Mouse (Mus musculus) hindbrain, postnatal 0 days (tissue): ENCODE measurements around the gene Nudt16l1. TPM values are rescaled to one million over a fixed set of nuclear protein-coding genes. Genes with fewer than 3 reads are reported as not detected.
A peak's percentile ranks its signal among the peaks of the same experiment; 100 is the strongest.

Experiments
- ATAC-seq: fragments of 200-750 bp; cut with Nextera tagmentation; 2 replicates; pipeline ENCODE4 v1.8.0; 2017; ENCODE audit warnings: mild to moderate bottlenecking, moderate TSS enrichment, moderate library complexity
- DNase-seq: peaks from one replicate; pipeline ENCODE4 v3.0.0-alpha.2; 2015; ENCODE audit warnings: low spot score
- H3K27ac ChIP-seq: fragments of 300-500 bp; sonication (generic); 2 replicates; pipeline ENCODE4 v1.5.1; 2014; ENCODE audit warnings: mild to moderate bottlenecking
- H3K27me3 ChIP-seq: fragments of 300-500 bp; sonication (generic); 2 replicates; pipeline ENCODE4 v1.6.1; 2014; ENCODE audit warnings: low read length, mixed read lengths; ENCODE audit not compliant: insufficient read depth
- H3K36me3 ChIP-seq: fragments of 300-500 bp; sonication (generic); 2 replicates; pipeline ENCODE4 v1.6.1; 2014; ENCODE audit warnings: low read length, mixed read lengths; ENCODE audit not compliant: insufficient read depth
- H3K4me1 ChIP-seq: fragments of 300-500 bp; sonication (generic); 2 replicates; pipeline ENCODE4 v1.6.1; 2014; ENCODE audit warnings: antibody characterized with exemption, low read length, mixed read lengths; ENCODE audit not compliant: insufficient read depth
- H3K4me2 ChIP-seq: fragments of 300-500 bp; sonication (generic); 2 replicates; pipeline ENCODE4 v1.6.1; 2014; ENCODE audit warnings: low read depth, mild to moderate bottlenecking, low read length, moderate library complexity, mixed read lengths
- H3K4me3 ChIP-seq: fragments of 300-500 bp; sonication (generic); 2 replicates; pipeline ENCODE4 v1.5.1; 2014; ENCODE audit warnings: low read length
- H3K9ac ChIP-seq: fragments of 300-500 bp; sonication (generic); replicated peaks from 2 replicates; pipeline ENCODE4 v1.6.1; 2014; ENCODE audit warnings: mild to moderate bottlenecking, low read length, moderate library complexity, mixed read lengths
- H3K9me3 ChIP-seq: fragments of 300-500 bp; sonication (generic); 2 replicates; pipeline ENCODE4 v1.6.1; 2016; ENCODE audit warnings: low read length, mixed read lengths
- CTCF ChIP-seq: IDR thresholded peaks from 2 replicates; pipeline ENCODE4 v1.5.1; 2016; ENCODE audit warnings: antibody characterized with exemption, control low read depth, low read depth
- WGBS: fragments of 180-500 bp; shearing (Covaris S2); extraction: QIAGEN DNeasy Blood & Tissue Kit; methylation state at CpG from one replicate; pipeline ENCODE4 v1.1.7; 2014; 5-methylcytosine and 5-hydroxymethylcytosine counted together
- polyA plus RNA-seq: library from polyadenylated mRNA; unstranded; fragments of >200 nt; fragmentation: Nextera tagmentation; extraction: Ambion mirVana; gene quantifications from 2 replicates; pipeline ENCODE4 v1.2.1, GENCODE M21; 2015
- total RNA-seq: library from RNA; depleted of rRNA; stranded (reverse); fragments of >200 nt; gene quantifications from 2 replicates; pipeline ENCODE4 v1.2.3, GENCODE M21; 2014

Gene Nudt16l1
- total and polyA plus RNA-seq, 2 experiments from 2014 or later, result 43.0 to 119 TPM

DNA sequence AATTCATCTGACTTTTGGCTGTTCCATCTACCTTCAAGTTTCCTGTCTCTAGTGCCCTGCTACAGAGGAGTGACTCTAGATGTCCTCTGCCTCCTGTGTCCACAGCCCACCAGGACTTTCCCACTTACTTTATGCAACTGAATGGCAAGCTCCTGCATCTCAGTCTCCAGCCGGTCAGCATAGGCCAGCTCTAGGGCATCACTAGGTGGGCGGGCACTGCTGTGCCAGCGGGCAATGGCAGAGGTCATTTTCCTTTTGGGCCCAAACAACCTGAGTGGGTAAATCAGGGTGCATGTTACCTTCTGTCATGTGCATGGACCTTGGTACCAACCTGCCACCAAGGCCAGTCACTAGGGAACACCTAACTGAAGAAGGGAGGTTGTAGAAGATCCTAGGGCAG is 4.9 kb downstream of the Nudt16l1 start:
- no peak for TF ChIP-seq CTCF
- no peak overlapping the region for H3K4me3 ChIP-seq
- DNase-seq (no peak), ATAC-seq (no peak)
- H3K9me3 ChIP-seq, result no peaks in the 10 kb centered on the region
- peaks cover 6% of the 10 kb centered on the region; the same call in 1 of the 2 replicates for H3K4me1 ChIP-seq
- 98% methylated on average over 3 of the region's 3 CpGs for WGBS
- no peak overlapping the region for H3K9ac ChIP-seq
- H3K27ac ChIP-seq, result no peak overlapping the region
- no peaks in the 10 kb centered on the region for H3K27me3 ChIP-seq
- H3K36me3 ChIP-seq, result peaks cover 71% of the 10 kb centered on the region
- no peak overlapping the region for H3K4me2 ChIP-seq

DNA sequence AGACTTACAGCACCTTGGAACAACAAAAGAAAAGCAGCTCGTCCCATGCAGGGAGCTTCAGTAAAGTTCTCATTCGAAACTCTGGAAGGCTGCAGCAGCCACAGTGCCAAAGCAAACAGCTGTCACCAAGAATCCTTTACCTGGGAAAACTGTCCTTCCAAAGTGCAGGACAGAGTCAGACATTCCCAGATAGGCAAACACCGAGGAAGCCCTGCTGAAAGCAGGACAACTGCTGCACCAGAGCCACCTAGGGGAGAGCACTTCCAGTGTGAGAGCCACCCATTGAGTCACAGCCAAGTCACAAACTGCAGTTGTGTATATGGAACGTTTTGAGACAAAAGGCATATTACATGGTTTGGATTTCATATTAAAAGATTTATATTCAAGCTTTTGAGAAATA is 6.9 kb downstream of the Nudt16l1 start:
- H3K36me3 ChIP-seq, result peaks cover 77% of the 10 kb centered on the region
- ATAC-seq, result no peak

DNA sequence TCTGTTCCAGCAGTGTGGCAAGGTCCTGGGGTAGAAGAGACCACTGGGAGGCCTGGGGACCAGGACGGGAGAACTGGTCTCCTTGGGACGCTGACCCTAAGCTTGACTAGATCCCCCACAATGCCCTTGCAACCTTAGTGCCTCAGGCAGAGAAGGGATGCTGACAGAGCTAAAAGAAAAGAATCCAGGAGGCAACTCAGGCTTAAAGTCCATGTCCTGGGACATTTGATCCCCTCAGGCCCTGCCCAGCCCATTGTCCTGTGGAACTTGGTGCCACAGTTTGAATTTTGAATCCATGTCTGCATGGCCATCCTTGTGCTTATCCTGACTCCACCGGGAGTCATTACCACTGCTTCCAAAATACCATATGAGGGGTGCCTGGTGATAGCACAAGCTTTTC is 7.6 kb downstream of the Nudt16l1 start:
- Histone ChIP-seq H3K4me1 (no peaks in the 10 kb centered on the region), H3K4me2 (no peak overlapping the region), H3K9me3 (no peaks in the 10 kb centered on the region), H3K27ac (no peak overlapping the region), H3K4me3 (no peak overlapping the region), H3K27me3 (no peaks in the 10 kb centered on the region), H3K36me3 (peaks cover 77% of the 10 kb centered on the region), H3K9ac (no peak overlapping the region)
- DNase-seq (no peak), ATAC-seq (no peak)
- 88% methylated on average over 3 of the region's 3 CpGs for WGBS
- no peak for TF ChIP-seq CTCF

More for the DNA sequence above, 6.9 kb downstream of the Nudt16l1 start:
- Histone ChIP-seq H3K9me3 (no peaks in the 10 kb centered on the region), H3K4me1 (no peaks in the 10 kb centered on the region), H3K4me2 (no peak overlapping the region), H3K4me3 (no peak overlapping the region), H3K27me3 (no peaks in the 10 kb centered on the region), H3K27ac (no peak overlapping the region), H3K9ac (no peak overlapping the region)
- 74% methylated on average over 4 of the region's 4 CpGs for WGBS
- TF ChIP-seq CTCF, result no peak
- no peak for DNase-seq

DNA sequence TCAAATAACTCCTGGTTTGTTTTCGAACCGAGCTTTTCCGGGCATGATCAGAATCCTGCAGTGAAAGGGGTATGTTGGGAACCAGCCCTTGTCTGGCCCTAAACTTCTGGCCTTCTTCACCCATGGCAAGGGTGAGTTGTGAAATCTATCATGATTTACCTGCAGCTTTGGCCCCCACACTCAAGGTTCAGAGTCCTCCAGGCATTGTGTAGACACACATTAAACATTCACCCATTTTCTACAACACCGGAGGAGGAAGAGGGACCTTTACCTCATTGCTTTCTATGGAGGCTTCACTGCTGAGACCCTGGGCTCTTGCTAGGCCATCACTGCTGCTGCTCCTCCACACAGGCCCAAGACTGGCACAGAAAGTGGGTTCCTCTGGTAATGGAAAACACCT is 8.8 kb downstream of the Nudt16l1 start:
- TF ChIP-seq CTCF, result no peak
- H3K4me2 ChIP-seq, result no peak overlapping the region

DNA sequence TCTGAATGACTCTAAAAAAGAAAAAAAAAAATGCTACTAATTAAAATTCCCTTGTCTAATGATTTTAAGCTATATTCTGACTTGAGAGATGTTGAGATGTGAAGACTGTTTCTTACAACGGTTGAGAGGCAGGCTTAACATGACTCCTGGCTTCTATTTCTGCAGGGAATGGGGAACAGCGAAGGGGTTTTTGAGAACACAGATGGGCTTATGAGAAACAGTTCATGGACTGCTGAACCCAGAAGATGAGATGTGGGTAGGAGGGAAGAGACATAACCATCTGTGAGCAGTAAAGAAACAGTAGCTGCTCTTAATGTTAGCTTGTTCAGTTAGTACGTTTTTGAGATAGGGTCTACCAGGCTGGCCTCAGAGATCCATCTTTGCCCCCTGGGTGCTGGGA is 18.0 kb downstream of the Nudt16l1 start:
- Histone ChIP-seq H3K36me3 (peaks cover 50% of the 10 kb centered on the region), H3K27me3 (no peaks in the 10 kb centered on the region), H3K27ac (no peak overlapping the region), H3K4me1 (no peaks in the 10 kb centered on the region), H3K9me3 (no peaks in the 10 kb centered on the region), H3K4me2 (no peak overlapping the region), H3K9ac (no peak overlapping the region), H3K4me3 (no peak overlapping the region)
- no peak for ATAC-seq
- no peak for DNase-seq
- 85% methylated on average over 3 of the region's 3 CpGs for WGBS
- no peak for TF ChIP-seq CTCF

More for the DNA sequence above, 8.8 kb downstream of the Nudt16l1 start:
- no peak overlapping the region for H3K27ac ChIP-seq
- H3K4me3 ChIP-seq, result no peak overlapping the region
- no peaks in the 10 kb centered on the region for H3K4me1 ChIP-seq
- no peaks in the 10 kb centered on the region for H3K27me3 ChIP-seq
- DNase-seq (no peak), ATAC-seq (no peak)
- H3K9ac ChIP-seq, result no peak overlapping the region
- H3K9me3 ChIP-seq, result no peaks in the 10 kb centered on the region
- H3K36me3 ChIP-seq, result peaks cover 77% of the 10 kb centered on the region
- 74% methylated on average over 4 of the region's 4 CpGs for WGBS

DNA sequence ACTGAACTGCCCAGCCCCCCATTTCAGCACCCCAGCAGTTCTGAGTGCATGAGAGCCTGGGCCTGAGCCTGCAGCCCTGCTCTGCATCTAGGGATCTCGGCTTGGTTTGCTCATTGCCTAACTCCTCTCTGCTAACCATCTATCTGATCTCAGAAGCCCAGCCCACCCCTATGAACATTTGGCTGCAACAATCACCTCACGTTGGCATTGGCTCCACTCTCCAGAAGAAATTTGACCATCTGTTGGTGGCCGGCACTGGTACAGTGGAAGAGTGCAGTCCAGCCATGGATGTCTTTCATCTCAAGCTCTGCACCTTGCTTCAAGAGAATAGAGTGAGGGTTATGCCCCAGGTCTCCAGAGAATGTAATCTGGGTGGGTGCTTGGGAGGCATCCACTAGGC is 18.9 kb downstream of the Nudt16l1 start:
- Histone ChIP-seq H3K36me3 (peaks cover 42% of the 10 kb centered on the region), H3K9ac (no peak overlapping the region), H3K9me3 (no peaks in the 10 kb centered on the region), H3K4me3 (no peak overlapping the region), H3K27ac (no peak overlapping the region), H3K4me1 (no peaks in the 10 kb centered on the region), H3K4me2 (no peak overlapping the region), H3K27me3 (no peaks in the 10 kb centered on the region)
- ATAC-seq (no peak), DNase-seq (no peak)
- WGBS, result 71% methylated on average over 3 of the region's 3 CpGs
- TF ChIP-seq CTCF, result no peak

DNA sequence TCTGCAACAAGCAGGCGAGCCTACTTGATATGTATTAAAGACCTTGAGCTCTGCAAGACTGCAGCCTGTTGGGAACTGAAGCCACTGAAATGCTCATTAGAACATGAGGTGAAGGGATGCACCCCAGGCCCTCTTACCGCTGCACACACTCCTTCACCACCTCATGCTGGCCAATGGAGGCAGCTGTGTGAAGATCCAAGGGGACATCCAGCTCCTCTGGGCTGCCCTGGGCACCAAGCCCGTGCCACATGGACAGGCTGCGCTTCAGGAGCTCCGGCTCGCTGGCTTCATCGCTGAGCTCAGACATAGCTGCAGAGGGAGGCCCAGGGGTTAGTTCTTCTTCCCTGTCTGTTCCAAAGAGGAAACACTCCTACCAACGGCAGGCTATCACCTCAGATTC is 21.7 kb downstream of the Nudt16l1 start:
- H3K9ac ChIP-seq, result 0 out of 2 replicates have a peak overlapping the region, but pooled peaks have one; percentile 9
- TF ChIP-seq CTCF, result no peak
- peaks cover 8% of the 10 kb centered on the region; the same call in 1 of the 2 replicates for H3K4me1 ChIP-seq
- H3K27me3 ChIP-seq, result no peaks in the 10 kb centered on the region
- H3K4me2 ChIP-seq, result no peak overlapping the region
- DNase-seq (no peak), ATAC-seq (no peak)
- H3K9me3 ChIP-seq, result no peaks in the 10 kb centered on the region
- H3K36me3 ChIP-seq, result peaks cover 24% of the 10 kb centered on the region; the same call in 1 of the 2 replicates
- H3K4me3 ChIP-seq, result no peak overlapping the region
- H3K27ac ChIP-seq, result no peak overlapping the region
- WGBS, result 81% methylated on average over 8 of the region's 8 CpGs
